Mouse (Mus musculus): ENCODE measurements around the gene Adarb2. TPM values are rescaled to one million over a fixed set of nuclear protein-coding genes. Genes with fewer than 3 reads are reported as not detected.

Gene Adarb2
- polyA plus RNA-seq, 1 experiment from 2014 or later, result 1.0 TPM

DNA sequence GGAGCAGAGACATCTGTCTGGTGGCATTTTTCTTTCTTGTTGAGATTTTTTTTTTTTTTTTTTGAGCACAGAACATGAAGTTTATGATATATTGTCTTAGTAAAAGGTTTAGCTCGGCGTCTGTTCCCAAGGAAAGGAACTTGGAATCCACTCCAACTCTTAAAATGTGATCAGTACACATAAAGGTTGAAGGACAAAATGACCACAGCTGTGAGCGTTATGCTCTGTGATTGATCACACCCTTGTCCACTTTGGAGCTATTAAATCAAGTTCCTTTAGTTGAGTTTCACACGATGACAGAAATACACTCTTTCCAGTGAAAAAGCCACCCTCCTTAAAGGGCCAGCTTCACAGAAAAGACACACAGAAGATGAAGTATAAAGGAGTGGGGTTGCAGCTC is 568.0 kb downstream of the Adarb2 start:
- no peak overlapping the region for H3K4me2 ChIP-seq (ENCODE audit: low read depth, severe bottlenecking)

DNA sequence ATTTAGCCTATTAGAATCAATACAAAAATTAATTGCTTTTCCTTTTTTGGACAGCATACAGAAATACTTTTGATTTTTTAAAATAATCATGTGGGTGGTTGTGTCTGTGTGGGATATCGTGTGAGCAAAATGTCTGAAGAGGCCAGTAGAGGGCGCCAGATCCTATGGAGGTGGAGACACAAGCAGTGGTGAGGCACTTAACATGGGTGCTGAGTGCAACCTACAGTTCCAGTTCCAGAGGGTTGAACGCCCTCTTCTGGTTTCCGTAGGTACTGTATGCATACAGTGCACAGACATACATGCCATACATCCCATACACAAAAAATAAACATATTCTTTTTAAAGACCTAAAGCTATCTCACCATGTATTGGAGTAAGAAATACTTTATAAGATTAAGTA is 577.8 kb downstream of the Adarb2 start:
- Histone ChIP-seq H3K9me3 (ENCODE audit: control insufficient read depth, low read length) (no peaks in the 10 kb centered on the region), H3K27me3 (ENCODE audit: control insufficient read depth, insufficient read depth, low read length) (no peaks in the 10 kb centered on the region), H3K9ac (ENCODE audit: low read length) (no peak overlapping the region), H3K4me3 (ENCODE audit: low read depth, low read length) (no peak overlapping the region), H3K4me1 (ENCODE audit: control insufficient read depth, insufficient read depth, low read length) (peaks cover 8% of the 10 kb centered on the region; the same call in 1 of the 2 replicates), H3K4me2 (ENCODE audit: low read depth, severe bottlenecking) (no peak overlapping the region), H3K36me3 (ENCODE audit: control insufficient read depth, insufficient read depth, low read length) (no peaks in the 10 kb centered on the region), H3K27ac (replicated peaks; ENCODE audit: low read depth, low read length) (no peak overlapping the region)
- DNase-seq (ENCODE audit: low spot score) (peak; percentile 55), ATAC-seq (ENCODE audit: insufficient number of reproducible peaks, low FRiP score, low TSS enrichment, low read depth) (no peak)
- 53% methylated on average over 4 of the region's 4 CpGs for WGBS

More for the DNA sequence above, 568.0 kb downstream of the Adarb2 start:
- Histone ChIP-seq H3K4me3 (ENCODE audit: low read depth, low read length) (no peak overlapping the region), H3K9me3 (ENCODE audit: control insufficient read depth, low read length) (0 out of 2 replicates have a peak, but pooled peaks cover 3% of the 10 kb centered on the region), H3K4me1 (ENCODE audit: control insufficient read depth, insufficient read depth, low read length) (no peaks in the 10 kb centered on the region), H3K27ac (replicated peaks; ENCODE audit: low read depth, low read length) (no peak overlapping the region), H3K27me3 (ENCODE audit: control insufficient read depth, insufficient read depth, low read length) (no peaks in the 10 kb centered on the region), H3K9ac (ENCODE audit: low read length) (no peak overlapping the region), H3K36me3 (ENCODE audit: control insufficient read depth, insufficient read depth, low read length) (no peaks in the 10 kb centered on the region)
- no peak for DNase-seq (ENCODE audit: low spot score)
- ATAC-seq (ENCODE audit: insufficient number of reproducible peaks, low FRiP score, low TSS enrichment, low read depth), result no peak
- WGBS, result 35% methylated on average over 4 of the region's 4 CpGs

DNA sequence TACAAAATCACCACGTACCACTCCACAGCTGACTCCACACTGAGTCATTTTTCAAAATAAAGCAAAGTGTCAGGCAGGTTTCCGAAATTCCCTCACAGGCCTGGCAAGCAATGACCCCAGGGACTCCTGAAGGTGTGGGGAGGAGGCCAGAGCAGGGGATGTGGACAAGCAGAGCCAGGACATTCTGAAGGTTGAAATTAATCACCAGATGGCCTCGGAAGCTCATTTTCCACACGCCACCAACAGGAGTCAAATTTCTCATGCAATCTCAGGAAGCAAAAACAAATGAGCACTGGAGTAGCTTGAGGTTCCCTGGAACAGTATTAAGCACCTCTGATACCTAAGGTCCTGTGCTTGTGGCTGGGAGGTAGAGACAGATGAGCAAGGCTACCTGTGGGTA is 580.0 kb downstream of the Adarb2 start:
- no peak overlapping the region for H3K4me2 ChIP-seq (ENCODE audit: low read depth, severe bottlenecking)
- H3K27me3 ChIP-seq (ENCODE audit: control insufficient read depth, insufficient read depth, low read length), result no peaks in the 10 kb centered on the region
- H3K4me3 ChIP-seq (ENCODE audit: low read depth, low read length), result no peak overlapping the region
- no peaks in the 10 kb centered on the region for H3K9me3 ChIP-seq (ENCODE audit: control insufficient read depth, low read length)
- no peak overlapping the region for H3K27ac ChIP-seq (replicated peaks; ENCODE audit: low read depth, low read length)
- DNase-seq (ENCODE audit: low spot score) (no peak), ATAC-seq (ENCODE audit: insufficient number of reproducible peaks, low FRiP score, low TSS enrichment, low read depth) (no peak)
- WGBS, result 23% methylated on average over 4 of the region's 4 CpGs
- peaks cover 8% of the 10 kb centered on the region; the same call in 1 of the 2 replicates for H3K4me1 ChIP-seq (ENCODE audit: control insufficient read depth, insufficient read depth, low read length)
- H3K36me3 ChIP-seq (ENCODE audit: control insufficient read depth, insufficient read depth, low read length), result no peaks in the 10 kb centered on the region
- H3K9ac ChIP-seq (ENCODE audit: low read length), result no peak overlapping the region

DNA sequence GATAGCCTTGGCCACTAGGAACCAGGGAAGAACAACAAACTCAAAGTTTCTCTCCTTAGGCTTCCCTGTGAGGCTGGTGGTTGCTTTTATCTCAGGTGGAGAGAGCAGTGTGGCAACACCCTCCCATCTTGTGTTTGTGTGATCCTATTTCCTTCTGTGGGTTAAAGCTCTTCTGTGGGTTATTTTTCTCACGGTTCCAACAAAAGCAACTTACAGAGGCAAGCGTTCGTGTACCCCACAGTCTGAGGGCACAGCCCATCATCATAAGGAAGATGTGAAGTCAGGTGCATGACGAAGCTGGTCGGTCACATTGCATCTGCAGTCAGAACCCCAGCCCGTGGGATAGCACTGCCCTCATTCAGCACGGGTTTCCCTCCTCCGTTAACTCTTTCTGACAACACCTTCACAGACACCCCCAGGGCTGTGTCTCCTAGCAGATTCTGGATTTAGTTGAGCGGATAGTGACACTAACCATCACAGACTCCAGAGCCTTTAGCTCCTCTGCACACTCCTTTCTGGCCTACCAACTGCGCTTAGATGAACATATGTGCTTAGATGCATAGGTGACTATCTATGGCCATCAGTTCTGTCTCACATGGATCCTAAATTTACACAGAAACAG is 581.1 kb downstream of the Adarb2 start:
- Histone ChIP-seq H3K27ac (replicated peaks; ENCODE audit: low read depth, low read length) (no peak overlapping the region), H3K9ac (ENCODE audit: low read length) (no peak overlapping the region), H3K4me1 (ENCODE audit: control insufficient read depth, insufficient read depth, low read length) (peaks cover 8% of the 10 kb centered on the region; the same call in 1 of the 2 replicates), H3K9me3 (ENCODE audit: control insufficient read depth, low read length) (no peaks in the 10 kb centered on the region), H3K27me3 (ENCODE audit: control insufficient read depth, insufficient read depth, low read length) (no peaks in the 10 kb centered on the region), H3K4me3 (ENCODE audit: low read depth, low read length) (no peak overlapping the region), H3K4me2 (ENCODE audit: low read depth, severe bottlenecking) (no peak overlapping the region), H3K36me3 (ENCODE audit: control insufficient read depth, insufficient read depth, low read length) (no peaks in the 10 kb centered on the region)
- DNase-seq (ENCODE audit: low spot score) (no peak), ATAC-seq (ENCODE audit: insufficient number of reproducible peaks, low FRiP score, low TSS enrichment, low read depth) (no peak)
- WGBS, result 88% methylated on average over 10 of the region's 10 CpGs

DNA sequence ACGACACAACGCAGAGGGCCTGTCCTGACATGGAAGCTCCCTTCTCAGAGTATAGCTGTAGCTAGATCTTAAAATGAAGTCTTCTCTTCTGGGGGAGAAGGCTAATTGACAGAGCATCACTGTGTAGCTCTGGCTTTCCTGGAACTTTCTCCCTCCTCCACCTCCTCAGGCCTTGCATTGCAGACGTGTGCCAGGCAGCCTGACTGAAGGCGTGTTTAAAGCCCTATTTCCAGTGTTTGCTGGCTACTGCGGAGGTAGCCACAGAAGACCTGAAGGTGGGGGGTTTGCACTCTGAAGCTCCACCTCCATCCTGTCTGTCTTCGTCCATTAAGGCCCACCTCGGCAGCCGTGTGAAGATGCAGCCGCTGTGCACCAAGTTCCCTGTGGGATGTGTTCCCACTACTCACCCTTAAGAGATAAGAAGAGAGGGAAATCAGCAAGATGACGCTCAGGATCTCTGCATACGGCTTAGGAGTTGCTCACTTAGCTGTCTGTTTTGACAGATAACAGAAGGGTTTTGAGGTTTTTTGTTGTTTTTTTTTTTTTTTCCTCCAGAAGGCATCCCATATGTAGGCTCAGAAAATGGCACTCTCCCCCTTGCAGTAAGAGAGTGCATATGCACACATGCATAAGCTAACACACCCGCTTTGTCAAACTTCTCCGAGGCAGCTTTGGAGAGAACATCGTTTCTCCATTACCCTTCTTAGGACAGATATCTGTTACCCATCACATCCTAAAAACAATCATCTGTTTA is 581.8 kb downstream of the Adarb2 start:
- Histone ChIP-seq H3K9ac (ENCODE audit: low read length) (no peak overlapping the region), H3K4me3 (ENCODE audit: low read depth, low read length) (no peak overlapping the region), H3K4me1 (ENCODE audit: control insufficient read depth, insufficient read depth, low read length) (peaks cover 8% of the 10 kb centered on the region; the same call in 1 of the 2 replicates), H3K27ac (replicated peaks; ENCODE audit: low read depth, low read length) (no peak overlapping the region), H3K27me3 (ENCODE audit: control insufficient read depth, insufficient read depth, low read length) (no peaks in the 10 kb centered on the region), H3K9me3 (ENCODE audit: control insufficient read depth, low read length) (no peaks in the 10 kb centered on the region), H3K4me2 (ENCODE audit: low read depth, severe bottlenecking) (no peak overlapping the region), H3K36me3 (ENCODE audit: control insufficient read depth, insufficient read depth, low read length) (no peaks in the 10 kb centered on the region)
- ATAC-seq (ENCODE audit: insufficient number of reproducible peaks, low FRiP score, low TSS enrichment, low read depth) (no peak), DNase-seq (ENCODE audit: low spot score) (no peak)
- WGBS, result 80% methylated on average over 14 of the region's 14 CpGs

DNA sequence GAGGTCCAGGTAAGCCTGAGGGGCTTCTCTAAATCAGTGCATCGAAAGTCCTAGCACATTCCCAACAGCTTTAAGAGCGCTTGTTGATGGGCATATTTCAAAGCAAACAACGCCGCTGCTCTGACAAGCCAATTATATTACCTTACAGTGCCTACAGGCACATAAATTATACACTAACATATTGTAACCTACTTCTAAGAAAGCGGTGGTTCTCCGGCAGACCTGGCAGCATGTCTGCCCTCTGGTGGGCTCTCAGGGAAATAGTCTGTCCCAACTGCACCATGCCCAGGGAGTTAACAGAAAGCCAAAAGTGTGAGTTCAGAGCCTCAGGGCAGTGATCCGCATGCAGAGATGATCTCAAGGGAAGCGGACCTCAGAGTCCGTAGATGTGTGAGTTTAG is 582.5 kb downstream of the Adarb2 start:
- no peak overlapping the region for H3K9ac ChIP-seq (ENCODE audit: low read length)
- DNase-seq (ENCODE audit: low spot score) (peak; percentile 71), ATAC-seq (ENCODE audit: insufficient number of reproducible peaks, low FRiP score, low TSS enrichment, low read depth) (peak; percentile 57; the same call in 1 of the 2 replicates)
- peaks cover 8% of the 10 kb centered on the region; the same call in 1 of the 2 replicates for H3K4me1 ChIP-seq (ENCODE audit: control insufficient read depth, insufficient read depth, low read length)
- no peak overlapping the region for H3K4me2 ChIP-seq (ENCODE audit: low read depth, severe bottlenecking)
- WGBS, result 34% methylated on average over 9 of the region's 9 CpGs
- no peak overlapping the region for H3K27ac ChIP-seq (replicated peaks; ENCODE audit: low read depth, low read length)
- H3K27me3 ChIP-seq (ENCODE audit: control insufficient read depth, insufficient read depth, low read length), result no peaks in the 10 kb centered on the region
- no peaks in the 10 kb centered on the region for H3K36me3 ChIP-seq (ENCODE audit: control insufficient read depth, insufficient read depth, low read length)
- no peaks in the 10 kb centered on the region for H3K9me3 ChIP-seq (ENCODE audit: control insufficient read depth, low read length)
- H3K4me3 ChIP-seq (ENCODE audit: low read depth, low read length), result no peak overlapping the region

DNA sequence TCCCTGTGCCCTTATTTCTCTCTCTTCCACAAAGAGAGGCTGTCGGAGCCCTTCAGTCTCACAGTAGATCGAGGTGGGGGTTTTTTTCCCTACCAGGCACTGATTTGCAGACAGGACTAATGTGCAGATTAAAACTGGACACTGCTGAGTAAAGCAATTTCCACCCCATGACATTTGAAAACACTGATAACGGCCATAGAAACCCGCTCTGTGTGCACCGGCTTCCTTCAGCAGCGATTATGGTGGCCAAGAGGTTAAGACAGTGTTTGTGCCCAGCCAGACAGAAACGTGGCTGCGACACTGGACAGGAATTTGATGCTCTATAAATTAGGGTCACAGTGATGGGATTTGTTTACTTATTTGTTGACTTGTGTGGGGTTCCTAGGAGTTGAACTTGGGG is 590.6 kb downstream of the Adarb2 start:
- H3K4me2 ChIP-seq (ENCODE audit: low read depth, severe bottlenecking), result no peak overlapping the region
- H3K27ac ChIP-seq (replicated peaks; ENCODE audit: low read depth, low read length), result no peak overlapping the region
- H3K36me3 ChIP-seq (ENCODE audit: control insufficient read depth, insufficient read depth, low read length), result no peaks in the 10 kb centered on the region
- H3K27me3 ChIP-seq (ENCODE audit: control insufficient read depth, insufficient read depth, low read length), result no peaks in the 10 kb centered on the region
- H3K9ac ChIP-seq (ENCODE audit: low read length), result no peak overlapping the region
- no peaks in the 10 kb centered on the region for H3K9me3 ChIP-seq (ENCODE audit: control insufficient read depth, low read length)
- ATAC-seq (ENCODE audit: insufficient number of reproducible peaks, low FRiP score, low TSS enrichment, low read depth) (no peak), DNase-seq (ENCODE audit: low spot score) (no peak)
- no peak overlapping the region for H3K4me3 ChIP-seq (ENCODE audit: low read depth, low read length)
- H3K4me1 ChIP-seq (ENCODE audit: control insufficient read depth, insufficient read depth, low read length), result no peaks in the 10 kb centered on the region
- WGBS, result 80% methylated on average over 8 of the region's 8 CpGs

DNA sequence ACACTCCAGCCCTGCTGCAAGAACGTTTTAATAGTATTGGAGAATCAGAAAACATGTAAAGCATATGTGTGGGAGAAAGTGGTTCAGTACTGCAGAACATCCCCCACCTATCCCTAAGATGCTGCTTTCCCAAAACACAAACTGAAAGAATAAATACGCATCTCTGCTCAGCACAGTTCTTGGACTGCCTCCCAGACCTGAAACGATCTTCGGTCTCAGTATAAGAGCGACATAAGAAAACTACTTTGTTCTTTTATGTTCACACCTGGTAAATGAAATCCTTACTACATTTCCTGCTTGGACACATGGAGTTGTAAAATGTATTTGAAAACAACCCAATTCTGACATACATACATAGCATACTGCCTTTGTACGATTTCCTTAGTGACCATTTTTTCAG is 597.9 kb downstream of the Adarb2 start:
- Histone ChIP-seq H3K9ac (ENCODE audit: low read length) (no peak overlapping the region), H3K27me3 (ENCODE audit: control insufficient read depth, insufficient read depth, low read length) (no peaks in the 10 kb centered on the region), H3K27ac (replicated peaks; ENCODE audit: low read depth, low read length) (no peak overlapping the region), H3K36me3 (ENCODE audit: control insufficient read depth, insufficient read depth, low read length) (no peaks in the 10 kb centered on the region; the same call in 1 of the 2 replicates), H3K9me3 (ENCODE audit: control insufficient read depth, low read length) (no peaks in the 10 kb centered on the region), H3K4me1 (ENCODE audit: control insufficient read depth, insufficient read depth, low read length) (no peaks in the 10 kb centered on the region), H3K4me3 (ENCODE audit: low read depth, low read length) (no peak overlapping the region), H3K4me2 (ENCODE audit: low read depth, severe bottlenecking) (no peak overlapping the region)
- no peak for DNase-seq (ENCODE audit: low spot score)
- ATAC-seq (ENCODE audit: insufficient number of reproducible peaks, low FRiP score, low TSS enrichment, low read depth), result no peak
- WGBS, result 73% methylated on average over 6 of the region's 6 CpGs

Data from limb, embryonic 11.5 days (tissue).